Mouse (Mus musculus) forebrain, embryonic 14.5 days (tissue): ENCODE results near the gene Hcrt. TPM values are rescaled to one million over a fixed set of nuclear protein-coding genes. Genes with fewer than 3 reads are reported as not detected.

ENCODE experiments used
- ATAC-seq: fragments of 200-750 bp; cut with Nextera tagmentation; 2 replicates; pipeline ENCODE4 v1.8.0; 2017; ENCODE audit warnings: mild to moderate bottlenecking, moderate library complexity
- DNase-seq: peaks from one replicate; pipeline ENCODE4 v3.0.0-alpha.2; 2015; ENCODE audit warnings: low spot score
- H3K27ac ChIP-seq: fragments of 300-500 bp; sonication (generic); 2 replicates; pipeline ENCODE4 v1.5.1; 2014; ENCODE audit warnings: low read depth, mild to moderate bottlenecking, control low read depth, low read length, moderate library complexity
- H3K27me3 ChIP-seq: fragments of 300-500 bp; sonication (generic); replicated peaks from 2 replicates; pipeline ENCODE4 v1.6.1; 2014; ENCODE audit warnings: low read length, control low read depth, mixed read lengths; ENCODE audit not compliant: control insufficient read depth, insufficient read depth
- H3K36me3 ChIP-seq: fragments of 300-500 bp; sonication (generic); 2 replicates; pipeline ENCODE4 v1.6.1; 2014; ENCODE audit warnings: low read length, control low read depth; ENCODE audit not compliant: control insufficient read depth, insufficient read depth
- H3K4me1 ChIP-seq: fragments of 300-500 bp; sonication (generic); 2 replicates; pipeline ENCODE4 v1.6.1; 2014; ENCODE audit warnings: antibody characterized with exemption, low read length, control low read depth; ENCODE audit not compliant: control insufficient read depth, insufficient read depth
- H3K4me2 ChIP-seq: fragments of 300-500 bp; sonication (generic); 2 replicates; pipeline ENCODE4 v1.6.1; 2014; ENCODE audit warnings: mild to moderate bottlenecking, control low read depth, low read length
- H3K4me3 ChIP-seq: fragments of 300-500 bp; sonication (generic); 2 replicates; pipeline ENCODE4 v1.5.1; 2014; ENCODE audit warnings: low read depth, low read length, control low read depth
- H3K9ac ChIP-seq: fragments of 300-500 bp; sonication (generic); 2 replicates; pipeline ENCODE4 v1.6.1; 2014; ENCODE audit warnings: mild to moderate bottlenecking, low read length, control low read depth, moderate library complexity
- H3K9me3 ChIP-seq: fragments of 300-500 bp; sonication (generic); replicated peaks from 2 replicates; pipeline ENCODE4 v1.6.1; 2016; ENCODE audit warnings: low read length, control low read depth, mixed read lengths; ENCODE audit not compliant: control insufficient read depth
- WGBS: fragments of 180-500 bp; shearing (Covaris S2); extraction: QIAGEN DNeasy Blood & Tissue Kit; methylation state at CpG from one replicate; pipeline ENCODE4 v1.1.7; 2014; 5-methylcytosine and 5-hydroxymethylcytosine counted together
- polyA plus RNA-seq: library from polyadenylated mRNA; unstranded; fragments of >200 nt; fragmentation: Nextera tagmentation; extraction: Ambion mirVana; gene quantifications from 2 replicates; pipeline ENCODE4 v1.2.1, GENCODE M21; 2014

The Hcrt gene
- polyA plus RNA-seq, 1 experiment from 2014 or later: 0.53 TPM

DNA sequence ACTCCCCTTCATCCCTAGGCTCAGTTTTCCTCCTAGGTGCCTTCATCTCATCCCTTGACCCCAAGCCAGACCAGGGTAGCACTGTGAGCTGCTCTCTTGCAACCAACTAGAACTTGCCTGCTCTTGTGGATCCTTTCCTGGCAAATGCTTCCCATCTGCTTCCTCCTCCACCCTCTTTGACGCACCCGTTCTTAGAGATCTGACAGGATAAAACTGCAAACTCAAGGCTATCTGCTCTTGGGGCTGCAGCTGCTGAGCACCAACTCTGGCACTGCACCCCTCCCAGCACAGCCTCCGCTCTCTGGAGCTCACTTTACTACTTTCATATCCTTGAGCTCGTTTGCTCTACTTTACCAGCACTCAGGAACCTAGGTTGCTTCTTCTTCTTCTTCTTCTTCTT, 14.1 kb downstream of the Hcrt start:
- Histone ChIP-seq H3K36me3 (0 out of 2 replicates have a peak, but pooled peaks cover 2% of the 10 kb centered on the region), H3K27me3 (no peaks in the 10 kb centered on the region), H3K4me2 (no peak overlapping the region), H3K9ac (no peak overlapping the region), H3K4me3 (no peak overlapping the region), H3K4me1 (no peaks in the 10 kb centered on the region), H3K27ac (no peak overlapping the region), H3K9me3 (no peaks in the 10 kb centered on the region)
- ATAC-seq (no peak), DNase-seq (no peak)
- WGBS: 82% methylated on average over 4 of the region's 4 CpGs

- ATAC-seq: no peak
- H3K9me3 ChIP-seq: no peaks in the 10 kb centered on the region
- 0 out of 2 replicates have a peak, but pooled peaks cover 2% of the 10 kb centered on the region for H3K36me3 ChIP-seq
- H3K27ac ChIP-seq: no peak overlapping the region
- H3K4me2 ChIP-seq: no peak overlapping the region
- H3K9ac ChIP-seq: no peak overlapping the region
- DNase-seq: no peak
- no peak overlapping the region for H3K4me3 ChIP-seq
- no peaks in the 10 kb centered on the region for H3K27me3 ChIP-seq
- H3K4me1 ChIP-seq: no peaks in the 10 kb centered on the region
- 72% methylated on average over 5 of the region's 5 CpGs for WGBS
Measured at GRCm38 (mm10) chr11:100747114-100747513, 15.6 kb downstream of the Hcrt start.

GRCm38 (mm10) chr11:100746546-100746945, 16.2 kb downstream of the Hcrt start:
- 0 out of 2 replicates have a peak, but pooled peaks cover under 1% of the 10 kb centered on the region for H3K36me3 ChIP-seq
- 88% methylated on average over 10 of the region's 10 CpGs for WGBS
- DNase-seq: no peak
- no peak for ATAC-seq
- no peaks in the 10 kb centered on the region for H3K27me3 ChIP-seq
- H3K4me3 ChIP-seq: no peak overlapping the region
- H3K4me1 ChIP-seq: no peaks in the 10 kb centered on the region
- H3K4me2 ChIP-seq: no peak overlapping the region
- H3K9me3 ChIP-seq: no peaks in the 10 kb centered on the region
- H3K9ac ChIP-seq: no peak overlapping the region
- no peak overlapping the region for H3K27ac ChIP-seq

DNA sequence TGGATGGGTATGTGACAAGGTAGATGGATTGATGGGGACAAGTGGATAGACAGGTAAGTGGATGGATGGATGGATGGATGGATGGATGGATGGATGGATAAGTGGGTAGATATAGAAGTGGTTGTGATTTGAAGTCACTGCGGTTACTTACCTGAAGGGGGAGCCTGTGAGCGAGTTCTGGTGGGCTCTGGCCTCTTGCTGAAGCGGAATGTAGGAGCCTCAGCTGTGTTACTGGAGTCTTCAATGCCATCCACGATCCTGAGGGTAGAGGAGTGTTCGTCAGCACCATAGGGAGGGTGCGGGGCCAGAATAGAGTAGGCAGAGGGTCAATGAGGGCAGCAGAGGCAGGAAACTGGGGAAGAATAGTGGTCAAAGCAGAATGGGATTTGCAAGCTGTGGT, 17.6 kb downstream of the Hcrt start:
- no peak overlapping the region for H3K4me2 ChIP-seq
- H3K4me1 ChIP-seq: no peaks in the 10 kb centered on the region
- ATAC-seq (no peak), DNase-seq (peak; percentile 75)
- no peak overlapping the region for H3K27ac ChIP-seq
- no peak overlapping the region for H3K4me3 ChIP-seq
- no peaks in the 10 kb centered on the region for H3K9me3 ChIP-seq
- no peaks in the 10 kb centered on the region for H3K36me3 ChIP-seq
- no peaks in the 10 kb centered on the region for H3K27me3 ChIP-seq
- H3K9ac ChIP-seq: no peak overlapping the region
- 21% methylated on average over 6 of the region's 6 CpGs for WGBS

- 83% methylated on average over 6 of the region's 6 CpGs for WGBS
- no peaks in the 10 kb centered on the region for H3K9me3 ChIP-seq
- DNase-seq (no peak), ATAC-seq (no peak)
- H3K9ac ChIP-seq: no peak overlapping the region
- H3K27me3 ChIP-seq: no peaks in the 10 kb centered on the region
- H3K4me2 ChIP-seq: no peak overlapping the region
- no peaks in the 10 kb centered on the region for H3K36me3 ChIP-seq
- H3K27ac ChIP-seq: no peak overlapping the region
- H3K4me1 ChIP-seq: peaks cover 7% of the 10 kb centered on the region
- H3K4me3 ChIP-seq: no peak overlapping the region
Measured at GRCm38 (mm10) chr11:100741348-100741747, 21.4 kb downstream of the Hcrt start.

DNA sequence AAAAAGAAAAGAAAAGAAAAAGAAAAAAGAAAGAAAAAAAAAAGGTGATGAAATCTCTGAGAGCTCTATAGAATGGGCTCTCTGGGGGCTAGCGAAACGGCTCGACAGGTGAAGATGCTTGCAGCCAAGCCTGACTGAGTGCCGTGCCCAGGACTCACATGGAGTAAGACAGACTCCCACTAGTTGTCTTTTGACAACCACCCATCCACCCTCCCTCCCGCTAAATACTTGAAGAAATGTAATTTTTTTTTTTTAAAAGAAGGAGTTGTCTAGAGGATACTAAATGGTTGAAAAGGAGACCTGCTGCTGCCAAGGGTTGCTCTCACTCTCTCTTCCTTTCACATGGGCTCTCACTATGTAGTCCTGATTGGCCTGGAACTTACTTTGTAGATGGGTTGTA, 24.0 kb downstream of the Hcrt start:
- DNase-seq: no peak
- Histone ChIP-seq H3K4me3 (peak overlapping the region; percentile 85), H3K4me2 (peak overlapping the region; percentile 55), H3K9ac (peak overlapping the region; percentile 64), H3K4me1 (peaks cover 7% of the 10 kb centered on the region), H3K27me3 (no peaks in the 10 kb centered on the region), H3K27ac (no peak overlapping the region), H3K36me3 (0 out of 2 replicates have a peak, but pooled peaks cover 3% of the 10 kb centered on the region), H3K9me3 (no peaks in the 10 kb centered on the region)
- 8% methylated on average over 5 of the region's 5 CpGs for WGBS
- ATAC-seq: 0 out of 2 replicates have a peak, but pooled peaks have one; percentile 5

- DNase-seq: peak; percentile 99
- H3K27ac ChIP-seq: peak within 1 kb of the TSS; percentile 40; the same call in 1 of the 2 replicates
- H3K9ac ChIP-seq: peak within 1 kb of the TSS; percentile 91
- peak within 1 kb of the TSS; percentile 85 for H3K4me3 ChIP-seq
- H3K4me2 ChIP-seq: peak within 1 kb of the TSS; percentile 55
- WGBS: under 1% methylated on average over 38 of the region's 39 CpGs
- H3K27me3 ChIP-seq: no peaks in the 10 kb centered on the region
- ATAC-seq: peak; percentile 100
- peaks cover 7% of the 10 kb centered on the region for H3K4me1 ChIP-seq
- no peaks in the 10 kb centered on the region for H3K9me3 ChIP-seq
- H3K36me3 ChIP-seq: peaks cover 3% of the 10 kb centered on the region; the same call in 1 of the 2 replicates
Measured at GRCm38 (mm10) chr11:100738066-100738604, 24.6 kb downstream of the Hcrt start, which contains the start of gene Rab5c. Gene Rab5c, minus strand, starts transcription at chr11:100738215.

DNA sequence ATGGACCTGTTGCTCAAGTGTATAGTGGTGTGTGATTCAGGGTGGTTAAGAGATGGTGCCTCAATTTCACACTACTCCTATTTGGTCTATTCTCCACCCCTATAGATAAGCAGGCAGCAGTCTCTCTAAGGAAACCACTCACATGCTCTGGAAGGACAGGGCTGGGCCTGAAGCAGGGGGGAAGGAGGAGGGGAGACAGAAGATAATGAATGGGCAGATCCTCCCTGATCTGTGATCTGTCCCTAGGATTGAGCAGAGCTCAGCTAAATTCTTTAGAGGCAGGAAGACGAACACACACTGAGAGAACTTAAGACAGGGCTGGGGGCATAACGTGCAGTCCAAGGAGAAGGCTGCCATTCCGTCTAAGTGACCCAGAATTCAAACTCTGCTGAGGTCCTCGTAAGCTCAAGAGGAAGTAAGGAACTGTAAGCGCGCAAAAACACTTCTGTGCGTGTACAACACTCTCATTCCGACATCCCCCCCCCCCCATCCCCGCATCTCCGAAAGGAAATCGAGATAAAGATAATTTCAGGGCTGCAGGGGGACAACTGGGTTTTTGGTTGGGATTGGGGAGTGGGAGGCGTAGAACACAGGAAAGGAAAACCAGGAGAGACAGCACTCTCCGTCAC, 25.5 kb downstream of the Hcrt start:
- no peak for DNase-seq
- WGBS: 1% methylated on average over 13 of the region's 13 CpGs
- Histone ChIP-seq H3K4me3 (peak overlapping the region; percentile 85), H3K9ac (peak overlapping the region; percentile 91), H3K27me3 (no peaks in the 10 kb centered on the region), H3K27ac (no peak overlapping the region), H3K36me3 (peaks cover 5% of the 10 kb centered on the region; the same call in 1 of the 2 replicates), H3K4me2 (peak overlapping the region; percentile 55), H3K4me1 (peaks cover 7% of the 10 kb centered on the region), H3K9me3 (no peaks in the 10 kb centered on the region)
- no peak for ATAC-seq

DNA sequence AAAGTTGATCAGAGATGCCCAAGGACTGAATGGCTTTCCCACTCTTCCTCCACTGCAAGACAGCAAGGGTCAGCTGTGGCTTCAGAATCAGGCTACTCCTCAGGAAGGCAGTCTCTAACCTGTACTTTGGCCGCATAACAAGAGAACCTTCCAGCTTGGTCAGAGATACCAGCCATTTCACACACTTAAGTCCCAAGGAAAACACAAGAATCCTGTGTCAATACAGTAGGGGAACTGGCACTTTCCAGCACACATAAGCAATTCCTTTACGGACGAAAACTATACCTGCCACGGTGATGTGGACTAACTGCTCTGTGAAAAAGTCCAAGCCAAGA, 26.0 kb downstream of the Hcrt start:
- no peak overlapping the region for H3K27ac ChIP-seq
- no peaks in the 10 kb centered on the region for H3K27me3 ChIP-seq
- peak overlapping the region; percentile 55; the same call in 1 of the 2 replicates for H3K4me2 ChIP-seq
- H3K4me3 ChIP-seq: peak overlapping the region; percentile 85; the same call in 1 of the 2 replicates
- H3K9me3 ChIP-seq: no peaks in the 10 kb centered on the region
- peaks cover 5% of the 10 kb centered on the region; the same call in 1 of the 2 replicates for H3K36me3 ChIP-seq
- H3K4me1 ChIP-seq: peaks cover 7% of the 10 kb centered on the region
- DNase-seq (no peak), ATAC-seq (no peak)
- WGBS: 82% methylated on average over 4 of the region's 4 CpGs
- peak overlapping the region; percentile 91; the same call in 1 of the 2 replicates for H3K9ac ChIP-seq
